Mouse (Mus musculus): ENCODE data around the gene Tulp1.
A peak's percentile ranks its signal among the peaks of the same experiment; 100 is the strongest.
"Not testable (repeated sequence)": the region's sequence is repeated elsewhere in the genome, so short reads cannot be mapped to it uniquely, and the experiment has no call there.

The Tulp1 gene

GRCm38 (mm10) chr17:28365122-28365521, at the start of gene Tulp1:
Tulp1 (minus strand) TSS chr17:28365222.
- DNase-seq (ENCODE audit: low spot score in 2 of 2), result no peak

GRCm38 (mm10) chr17:28411381-28411960, 46.4 kb upstream of the Tulp1 start:
- DNase-seq (ENCODE audit: low spot score in 2 of 2), result no peak

GRCm38 (mm10) chr17:28410731-28411130, 45.7 kb upstream of the Tulp1 start:
- no peak for DNase-seq (ENCODE audit: low spot score in 2 of 2)

GRCm38 (mm10) chr17:28408251-28408918, 43.4 kb upstream of the Tulp1 start:
- DNase-seq (ENCODE audit: low spot score in 2 of 2), result no peak

- peak; percentile 63 to 74 for DNase-seq (ENCODE audit: low spot score in 2 of 2)
These were observed 42.6 kb upstream of the Tulp1 start for GRCm38 (mm10) chr17:28407418-28408250.

- DNase-seq (ENCODE audit: low spot score in 2 of 2), result no peak
These were observed 41.4 kb upstream of the Tulp1 start for GRCm38 (mm10) chr17:28406471-28406870.

GRCm38 (mm10) chr17:28404745-28405144, 39.7 kb upstream of the Tulp1 start:
- DNase-seq (ENCODE audit: low spot score in 2 of 2), result not testable (repeated sequence)

- DNase-seq (ENCODE audit: low spot score in 2 of 2), result no peak
These were observed 39.3 kb upstream of the Tulp1 start for GRCm38 (mm10) chr17:28404301-28404700.

- DNase-seq (ENCODE audit: low spot score in 2 of 2), result no peak
These were observed 30.0 kb upstream of the Tulp1 start for GRCm38 (mm10) chr17:28394994-28395393.

- no peak for DNase-seq (ENCODE audit: low spot score in 2 of 2)
These were observed 29.2 kb upstream of the Tulp1 start for GRCm38 (mm10) chr17:28394051-28394765.

GRCm38 (mm10) chr17:28391568-28392432, 26.8 kb upstream of the Tulp1 start:
- DNase-seq (ENCODE audit: low spot score in 2 of 2), result no peak

GRCm38 (mm10) chr17:28388534-28388933, 23.5 kb upstream of the Tulp1 start:
- no peak for DNase-seq (ENCODE audit: low spot score in 2 of 2)

- peak; percentile 61 to 77 for DNase-seq (ENCODE audit: low spot score in 2 of 2)
These were observed 21.3 kb upstream of the Tulp1 start for GRCm38 (mm10) chr17:28386150-28386905.

- DNase-seq (ENCODE audit: low spot score in 2 of 2), result peak in 1 of 2 experiments; percentile 16
These were observed 19.3 kb upstream of the Tulp1 start for GRCm38 (mm10) chr17:28384298-28384697.

- DNase-seq (ENCODE audit: low spot score in 2 of 2), result no peak
These were observed 15.2 kb upstream of the Tulp1 start for GRCm38 (mm10) chr17:28380255-28380654.

- no peak for DNase-seq (ENCODE audit: low spot score in 2 of 2)
These were observed 10.6 kb upstream of the Tulp1 start for GRCm38 (mm10) chr17:28375592-28376061.

- DNase-seq (ENCODE audit: low spot score in 2 of 2), result no peak
These were observed 9.5 kb upstream of the Tulp1 start for GRCm38 (mm10) chr17:28374494-28374893.

GRCm38 (mm10) chr17:28373821-28374220, 8.8 kb upstream of the Tulp1 start:
- peak; percentile 24 to 57 for DNase-seq (ENCODE audit: low spot score in 2 of 2)

GRCm38 (mm10) chr17:28371941-28372340, 6.9 kb upstream of the Tulp1 start:
- no peak for DNase-seq (ENCODE audit: low spot score in 2 of 2)

- no peak for DNase-seq (ENCODE audit: low spot score in 2 of 2)
These were observed 6.3 kb upstream of the Tulp1 start for GRCm38 (mm10) chr17:28371286-28371685.

Data from spleen, postnatal 14 days (tissue).